Mouse (Mus musculus) midbrain, embryonic 14.5 days (tissue): Measurements from ENCODE around the gene Ist1. TPM values are rescaled to one million over a fixed set of nuclear protein-coding genes. Genes with fewer than 3 reads are reported as not detected.

Experiments
- ATAC-seq: fragments of 200-750 bp; cut with Nextera tagmentation; 2 replicates; pipeline ENCODE4 v1.8.0; 2017; ENCODE audit warnings: moderate number of reproducible peaks, moderate library complexity; ENCODE audit not compliant: low FRiP score, low TSS enrichment
- DNase-seq: peaks from one replicate; pipeline ENCODE4 v3.0.0-alpha.2; 2015
- H3K27ac ChIP-seq: fragments of 300-500 bp; sonication (generic); replicated peaks from 2 replicates; pipeline ENCODE4 v1.5.1; 2014; ENCODE audit warnings: mild to moderate bottlenecking, low read depth, low read length, moderate library complexity
- H3K27me3 ChIP-seq: fragments of 300-500 bp; sonication (generic); 2 replicates; pipeline ENCODE4 v1.6.1; 2014; ENCODE audit warnings: low read length, control low read depth, mixed read lengths; ENCODE audit not compliant: control insufficient read depth, insufficient read depth
- H3K36me3 ChIP-seq: fragments of 300-500 bp; sonication (generic); 2 replicates; pipeline ENCODE4 v1.6.1; 2014; ENCODE audit warnings: low read length, control low read depth; ENCODE audit not compliant: control insufficient read depth, insufficient read depth
- H3K4me1 ChIP-seq: fragments of 300-500 bp; sonication (generic); 2 replicates; pipeline ENCODE4 v1.6.1; 2014; ENCODE audit warnings: mild to moderate bottlenecking, antibody characterized with exemption, low read length, control low read depth; ENCODE audit not compliant: control insufficient read depth, insufficient read depth
- H3K4me2 ChIP-seq: fragments of 300-500 bp; sonication (generic); 2 replicates; pipeline ENCODE4 v1.6.1; 2014; ENCODE audit warnings: mild to moderate bottlenecking, low read length, moderate library complexity
- H3K4me3 ChIP-seq: fragments of 300-500 bp; sonication (generic); replicated peaks from 2 replicates; pipeline ENCODE4 v1.5.1; 2014; ENCODE audit warnings: low read depth, low read length
- H3K9ac ChIP-seq: fragments of 300-500 bp; sonication (generic); replicated peaks from 2 replicates; pipeline ENCODE4 v1.6.1; 2014; ENCODE audit warnings: mild to moderate bottlenecking, low read length, moderate library complexity
- H3K9me3 ChIP-seq: fragments of 300-500 bp; sonication (generic); 2 replicates; pipeline ENCODE4 v1.6.1; 2016; ENCODE audit warnings: low read length, control low read depth, mixed read lengths; ENCODE audit not compliant: control insufficient read depth
- WGBS: fragments of 180-500 bp; shearing (Covaris S2); extraction: QIAGEN DNeasy Blood & Tissue Kit; methylation state at CpG from one replicate; pipeline ENCODE4 v1.1.7; 2014; 5-methylcytosine and 5-hydroxymethylcytosine counted together
- polyA plus RNA-seq: library from polyadenylated mRNA; unstranded; fragments of >200 nt; fragmentation: Nextera tagmentation; extraction: Ambion mirVana; gene quantifications from 2 replicates; pipeline ENCODE4 v1.2.1, GENCODE M21; 2014

Gene Ist1
- polyA plus RNA-seq, 1 experiment from 2014 or later: 187 TPM

DNA sequence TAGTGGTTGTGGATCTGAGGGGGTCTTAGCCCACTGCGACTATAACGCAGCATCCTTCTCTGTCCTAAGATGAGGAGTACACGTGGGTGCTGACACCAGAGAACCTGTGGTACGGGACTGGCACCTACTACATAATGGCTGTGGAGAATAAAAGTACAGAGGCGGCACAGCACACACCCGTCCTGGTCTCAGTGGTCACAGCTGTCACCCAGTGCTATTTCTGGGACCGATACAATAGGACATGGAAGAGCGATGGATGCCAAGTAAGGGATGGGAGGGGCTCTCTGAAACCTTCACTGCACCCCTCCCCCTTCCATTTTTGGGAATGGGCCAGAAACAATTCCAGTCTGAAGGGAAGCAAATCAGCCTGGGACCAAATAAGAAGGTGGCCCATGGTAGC is 57.9 kb downstream of the Ist1 start:
- H3K36me3 ChIP-seq: no peaks in the 10 kb centered on the region
- WGBS: 92% methylated on average over 8 of the region's 8 CpGs
- no peak overlapping the region for H3K4me2 ChIP-seq
- no peak overlapping the region for H3K27ac ChIP-seq
- ATAC-seq (no peak), DNase-seq (no peak)
- H3K9me3 ChIP-seq: no peaks in the 10 kb centered on the region
- no peaks in the 10 kb centered on the region for H3K4me1 ChIP-seq
- no peaks in the 10 kb centered on the region for H3K27me3 ChIP-seq
- no peak overlapping the region for H3K4me3 ChIP-seq
- no peak overlapping the region for H3K9ac ChIP-seq

DNA sequence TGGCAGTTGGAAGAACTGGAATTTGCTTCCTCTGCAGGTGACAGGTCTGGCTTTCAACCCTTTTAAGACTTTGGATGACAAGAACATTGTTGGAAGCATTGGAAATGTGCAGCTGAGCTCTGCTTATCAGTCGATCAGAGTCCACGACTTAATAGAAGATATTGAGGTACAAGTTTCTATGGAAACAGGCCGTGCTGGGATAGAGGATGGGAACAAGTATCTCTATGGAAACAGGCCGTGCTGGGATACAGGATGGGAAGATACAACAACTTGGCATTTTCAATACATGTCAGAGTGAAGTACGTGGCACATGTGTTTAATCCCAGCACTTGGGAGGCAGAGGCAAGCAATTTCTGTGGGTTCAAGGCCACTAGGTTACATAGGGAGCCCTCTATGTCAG is 60.6 kb downstream of the Ist1 start:
- Histone ChIP-seq H3K36me3 (no peaks in the 10 kb centered on the region), H3K27ac (no peak overlapping the region), H3K27me3 (no peaks in the 10 kb centered on the region), H3K9me3 (no peaks in the 10 kb centered on the region), H3K9ac (no peak overlapping the region), H3K4me3 (no peak overlapping the region), H3K4me2 (no peak overlapping the region), H3K4me1 (no peaks in the 10 kb centered on the region)
- DNase-seq (peak; percentile 17), ATAC-seq (no peak)
- 66% methylated on average over 5 of the region's 5 CpGs for WGBS

DNA sequence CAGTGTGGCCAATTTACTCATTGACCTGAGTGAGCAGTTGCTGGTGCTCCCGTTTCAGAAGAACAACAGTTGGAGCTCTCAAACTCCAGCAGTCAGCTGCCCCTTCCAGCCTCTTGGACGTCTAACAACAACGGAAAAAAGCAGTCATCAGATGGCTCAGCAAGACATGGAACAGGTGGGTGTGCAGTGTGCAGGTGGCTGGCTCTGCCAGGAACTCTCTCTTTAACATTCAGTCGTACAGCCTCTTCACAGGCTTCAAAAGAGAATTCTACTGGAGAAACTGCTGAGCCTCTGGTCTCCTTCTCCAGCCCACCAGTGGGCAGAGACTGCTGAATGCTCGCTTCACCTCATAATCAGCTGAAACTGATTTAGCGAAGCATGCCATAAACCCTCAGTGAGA is 64.4 kb downstream of the Ist1 start:
- Histone ChIP-seq H3K36me3 (no peaks in the 10 kb centered on the region), H3K27ac (no peak overlapping the region), H3K27me3 (no peaks in the 10 kb centered on the region), H3K9me3 (no peaks in the 10 kb centered on the region), H3K9ac (no peak overlapping the region), H3K4me1 (no peaks in the 10 kb centered on the region), H3K4me2 (no peak overlapping the region), H3K4me3 (no peak overlapping the region)
- WGBS: 74% methylated on average over 6 of the region's 6 CpGs
- DNase-seq: no peak
- no peak for ATAC-seq

Other genes starting within 250 kb of the Ist1 start
- gene Pmfbp1, start 199.2 kb downstream of the Ist1 start, polyA plus RNA-seq: 3.3 and 3.5 TPM in 2 replicates
- 15.6 and 15.8 TPM in 2 replicates for gene Dhx38, start 127.4 kb downstream of the Ist1 start, polyA plus RNA-seq
- 27.6 and 33.3 TPM in 2 replicates for gene Txnl4b, start 127.4 kb downstream of the Ist1 start, polyA plus RNA-seq
- gene Hp, start 114.1 kb downstream of the Ist1 start, polyA plus RNA-seq: not detected in 2 replicates
- gene Dhodh, start 84.6 kb downstream of the Ist1 start, polyA plus RNA-seq: 28.7 and 31.1 TPM in 2 replicates
- 0.12 TPM in 1 of 2 replicates, not detected in the other for gene Pkd1l3, start 78.7 kb downstream of the Ist1 start, polyA plus RNA-seq
- 87.5 and 95.2 TPM in 2 replicates for gene Zfp821, start 12.3 kb upstream of the Ist1 start, polyA plus RNA-seq
- 3.1 and 4.4 TPM in 2 replicates for gene Atxn1l, start 44.5 kb upstream of the Ist1 start, polyA plus RNA-seq
- gene Ap1g1, start 85.3 kb upstream of the Ist1 start, polyA plus RNA-seq: 33.9 and 43.4 TPM in 2 replicates
- gene Phlpp2, start 175.3 kb upstream of the Ist1 start, polyA plus RNA-seq: 5.7 and 6.4 TPM in 2 replicates